Mouse (Mus musculus) embryonic facial prominence, embryonic 15.5 days (tissue): ENCODE measurements around the gene Bpgm. TPM values are rescaled to one million over a fixed set of nuclear protein-coding genes. Genes with fewer than 3 reads are reported as not detected.

Experiments used
- ATAC-seq: fragments of 200-750 bp; cut with Nextera tagmentation; 2 replicates; pipeline ENCODE4 v1.8.0; 2017; ENCODE audit warnings: low read depth, moderate TSS enrichment; ENCODE audit not compliant: insufficient number of reproducible peaks, low FRiP score, low TSS enrichment
- H3K27ac ChIP-seq: fragments of 300-500 bp; sonication (generic); replicated peaks from 2 replicates; pipeline ENCODE4 v1.5.1; 2015; ENCODE audit warnings: mild to moderate bottlenecking, inconsistent platforms
- H3K27me3 ChIP-seq: fragments of 300-500 bp; sonication (generic); 2 replicates; pipeline ENCODE4 v1.6.1; 2015; ENCODE audit warnings: inconsistent platforms
- H3K36me3 ChIP-seq: fragments of 300-500 bp; sonication (generic); 2 replicates; pipeline ENCODE4 v1.6.1; 2015; ENCODE audit warnings: mild to moderate bottlenecking, inconsistent platforms
- H3K4me1 ChIP-seq: fragments of 300-500 bp; sonication (generic); 2 replicates; pipeline ENCODE4 v1.6.1; 2015; ENCODE audit warnings: inconsistent platforms
- H3K4me2 ChIP-seq: fragments of 300-500 bp; sonication (generic); replicated peaks from 2 replicates; pipeline ENCODE4 v1.6.1; 2015; ENCODE audit warnings: mild to moderate bottlenecking, inconsistent platforms
- H3K4me3 ChIP-seq: fragments of 300-500 bp; sonication (generic); replicated peaks from 2 replicates; pipeline ENCODE4 v1.5.1; 2015; ENCODE audit warnings: mild to moderate bottlenecking, inconsistent platforms
- H3K9ac ChIP-seq: fragments of 300-500 bp; sonication (generic); 2 replicates; pipeline ENCODE4 v1.6.1; 2015; ENCODE audit warnings: inconsistent platforms
- H3K9me3 ChIP-seq: fragments of 300-500 bp; sonication (generic); replicated peaks from 2 replicates; pipeline ENCODE4 v1.6.1; 2016; ENCODE audit warnings: inconsistent platforms
- WGBS: fragments of 180-500 bp; shearing (Covaris S2); methylation state at CpG from one replicate; pipeline ENCODE4 v1.1.7; 2015; 5-methylcytosine and 5-hydroxymethylcytosine counted together
- polyA plus RNA-seq: library from polyadenylated mRNA; unstranded; fragments of >200 nt; fragmentation: Nextera tagmentation; extraction: Ambion mirVana; gene quantifications from 2 replicates; pipeline ENCODE4 v1.2.1, GENCODE M21; 2015

Gene Bpgm
- polyA plus RNA-seq, 1 experiment from 2014 or later = 42.4 TPM

DNA sequence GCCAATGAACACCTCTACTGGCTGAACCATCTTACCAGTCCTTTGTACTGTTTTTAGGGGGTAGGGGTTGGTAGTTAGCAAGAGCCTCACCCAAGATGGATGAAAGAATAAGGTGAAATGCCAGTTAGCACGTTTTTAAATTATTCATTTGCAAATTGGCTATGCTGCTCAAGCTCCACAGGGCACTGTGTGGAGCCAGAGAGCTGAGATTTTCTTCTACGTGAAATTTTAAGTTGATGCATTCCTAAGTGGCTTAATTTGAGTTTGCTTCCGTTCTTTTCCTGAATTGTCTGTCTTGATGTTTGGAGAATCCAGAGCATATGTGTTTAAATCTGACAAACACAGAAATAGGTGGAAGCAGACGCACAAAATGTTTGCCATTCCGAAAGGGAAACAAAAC lies 38.6 kb downstream of the Bpgm start:
- Histone ChIP-seq H3K4me1 (peaks cover 21% of the 10 kb centered on the region), H3K9me3 (no peaks in the 10 kb centered on the region), H3K9ac (no peak overlapping the region), H3K27ac (peak overlapping the region; percentile 56), H3K4me2 (0 out of 2 replicates have a peak overlapping the region, but pooled peaks have one; percentile 8), H3K36me3 (no peaks in the 10 kb centered on the region), H3K4me3 (no peak overlapping the region; the same call in 1 of the 2 replicates), H3K27me3 (no peaks in the 10 kb centered on the region)
- ATAC-seq = no peak
- WGBS = 16% methylated on average over 5 of the region's 5 CpGs

- 48% methylated on average over 10 of the region's 10 CpGs for WGBS
- no peak overlapping the region; the same call in 1 of the 2 replicates for H3K4me3 ChIP-seq
- H3K27ac ChIP-seq = peak overlapping the region; percentile 56
- H3K4me1 ChIP-seq = peaks cover 21% of the 10 kb centered on the region
- no peaks in the 10 kb centered on the region for H3K27me3 ChIP-seq
- ATAC-seq = peak; percentile 45
- no peaks in the 10 kb centered on the region for H3K36me3 ChIP-seq
- no peak overlapping the region for H3K9ac ChIP-seq
- H3K9me3 ChIP-seq = no peaks in the 10 kb centered on the region
- H3K4me2 ChIP-seq = 0 out of 2 replicates have a peak overlapping the region, but pooled peaks have one; percentile 8
These were observed 39.2 kb downstream of the Bpgm start for GRCm38 (mm10) chr6:34515098-34515782.

DNA sequence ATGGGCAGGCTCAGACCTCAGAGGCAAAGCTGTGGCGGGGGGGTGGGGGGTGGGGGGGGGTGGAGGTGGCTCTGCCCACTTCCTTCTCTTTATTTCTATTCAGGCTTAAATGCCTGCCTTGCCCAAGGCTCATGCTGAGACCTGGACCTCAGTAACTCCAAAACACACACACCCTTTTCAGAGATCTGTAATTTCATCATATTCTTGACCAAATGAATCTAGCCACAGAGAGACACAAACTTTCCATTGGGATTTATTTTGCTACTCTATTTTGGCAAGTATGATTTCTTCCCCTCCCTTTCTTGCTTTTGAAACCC lies 39.7 kb downstream of the Bpgm start:
- peak; percentile 49 for ATAC-seq
- Histone ChIP-seq H3K9ac (no peak overlapping the region), H3K4me1 (peaks cover 21% of the 10 kb centered on the region), H3K9me3 (no peaks in the 10 kb centered on the region), H3K4me2 (no peak overlapping the region), H3K27ac (peak overlapping the region; percentile 56), H3K27me3 (no peaks in the 10 kb centered on the region), H3K4me3 (no peak overlapping the region), H3K36me3 (no peaks in the 10 kb centered on the region)
- WGBS = 33% methylated on average over 1 of the region's 1 CpGs

- no peaks in the 10 kb centered on the region for H3K27me3 ChIP-seq
- no peak overlapping the region for H3K4me3 ChIP-seq
- 79% methylated on average over 5 of the region's 5 CpGs for WGBS
- H3K36me3 ChIP-seq = no peaks in the 10 kb centered on the region
- H3K9ac ChIP-seq = no peak overlapping the region
- no peak overlapping the region for H3K27ac ChIP-seq
- no peaks in the 10 kb centered on the region for H3K9me3 ChIP-seq
- no peak overlapping the region for H3K4me2 ChIP-seq
- H3K4me1 ChIP-seq = peaks cover 32% of the 10 kb centered on the region
- ATAC-seq = no peak
These were observed 41.7 kb downstream of the Bpgm start for GRCm38 (mm10) chr6:34517750-34518149.

DNA sequence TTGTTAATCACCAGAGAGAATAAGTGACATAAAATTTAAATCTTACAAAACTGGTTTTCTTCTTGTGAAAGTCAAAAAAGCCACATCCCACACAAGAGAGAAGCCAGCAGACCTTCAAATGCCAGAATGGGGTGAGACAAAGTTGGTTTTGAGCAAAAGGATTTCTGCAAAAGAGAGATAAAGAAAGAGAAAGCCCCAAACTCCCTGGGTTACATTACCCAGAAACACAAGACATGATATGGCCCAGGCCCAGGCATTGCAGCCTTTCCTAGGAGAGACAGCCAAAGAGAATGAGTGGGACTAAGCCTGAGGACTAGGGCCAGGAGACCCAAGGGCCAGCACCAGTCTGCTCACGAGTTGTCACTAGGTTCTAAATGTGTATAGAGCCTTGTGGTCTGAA lies 43.1 kb downstream of the Bpgm start:
- Histone ChIP-seq H3K27ac (no peak overlapping the region), H3K9me3 (no peaks in the 10 kb centered on the region), H3K4me3 (no peak overlapping the region), H3K36me3 (no peaks in the 10 kb centered on the region), H3K4me1 (peaks cover 32% of the 10 kb centered on the region), H3K9ac (no peak overlapping the region), H3K27me3 (no peaks in the 10 kb centered on the region), H3K4me2 (no peak overlapping the region)
- WGBS = 74% methylated on average over 1 of the region's 1 CpGs
- no peak for ATAC-seq

- ATAC-seq = peak; percentile 65; the same call in 1 of the 2 replicates
- no peaks in the 10 kb centered on the region for H3K27me3 ChIP-seq
- no peaks in the 10 kb centered on the region for H3K9me3 ChIP-seq
- H3K36me3 ChIP-seq = no peaks in the 10 kb centered on the region
- peak overlapping the region; percentile 52 for H3K27ac ChIP-seq
- 10% methylated on average over 2 of the region's 2 CpGs for WGBS
- H3K9ac ChIP-seq = no peak overlapping the region
- no peak overlapping the region for H3K4me2 ChIP-seq
- H3K4me3 ChIP-seq = no peak overlapping the region
- H3K4me1 ChIP-seq = peaks cover 22% of the 10 kb centered on the region
These were observed 44.5 kb downstream of the Bpgm start for GRCm38 (mm10) chr6:34520491-34520890.

- 12% methylated on average over 6 of the region's 6 CpGs for WGBS
- peaks cover 19% of the 10 kb centered on the region for H3K4me1 ChIP-seq
These were observed 44.9 kb downstream of the Bpgm start for GRCm38 (mm10) chr6:34520912-34521311.

GRCm38 (mm10) chr6:34523476-34523875 lies 47.5 kb downstream of the Bpgm start:
- H3K4me2 ChIP-seq = no peak overlapping the region
- no peaks in the 10 kb centered on the region for H3K9me3 ChIP-seq
- H3K27ac ChIP-seq = no peak overlapping the region
- no peak overlapping the region for H3K9ac ChIP-seq
- H3K36me3 ChIP-seq = no peaks in the 10 kb centered on the region
- 72% methylated on average over 5 of the region's 5 CpGs for WGBS
- H3K27me3 ChIP-seq = no peaks in the 10 kb centered on the region
- no peak overlapping the region for H3K4me3 ChIP-seq
- peaks cover 21% of the 10 kb centered on the region for H3K4me1 ChIP-seq
- ATAC-seq = no peak

More at GRCm38 (mm10) chr6:34520912-34521311, 44.9 kb downstream of the Bpgm start:
- 0 out of 2 replicates have a peak overlapping the region, but pooled peaks have one; percentile 8 for H3K4me2 ChIP-seq
- H3K4me3 ChIP-seq = no peak overlapping the region
- peak overlapping the region; percentile 71 for H3K27ac ChIP-seq
- no peaks in the 10 kb centered on the region for H3K27me3 ChIP-seq
- H3K36me3 ChIP-seq = no peaks in the 10 kb centered on the region
- no peak overlapping the region for H3K9ac ChIP-seq
- no peak for ATAC-seq
- H3K9me3 ChIP-seq = no peaks in the 10 kb centered on the region

GRCm38 (mm10) chr6:34525499-34525924 lies 49.5 kb downstream of the Bpgm start:
- Histone ChIP-seq H3K9me3 (no peaks in the 10 kb centered on the region), H3K27ac (no peak overlapping the region), H3K4me3 (no peak overlapping the region), H3K27me3 (no peaks in the 10 kb centered on the region), H3K36me3 (no peaks in the 10 kb centered on the region), H3K4me2 (no peak overlapping the region), H3K4me1 (peaks cover 18% of the 10 kb centered on the region), H3K9ac (no peak overlapping the region)
- no peak for ATAC-seq
- WGBS = 84% methylated on average over 1 of the region's 1 CpGs

DNA sequence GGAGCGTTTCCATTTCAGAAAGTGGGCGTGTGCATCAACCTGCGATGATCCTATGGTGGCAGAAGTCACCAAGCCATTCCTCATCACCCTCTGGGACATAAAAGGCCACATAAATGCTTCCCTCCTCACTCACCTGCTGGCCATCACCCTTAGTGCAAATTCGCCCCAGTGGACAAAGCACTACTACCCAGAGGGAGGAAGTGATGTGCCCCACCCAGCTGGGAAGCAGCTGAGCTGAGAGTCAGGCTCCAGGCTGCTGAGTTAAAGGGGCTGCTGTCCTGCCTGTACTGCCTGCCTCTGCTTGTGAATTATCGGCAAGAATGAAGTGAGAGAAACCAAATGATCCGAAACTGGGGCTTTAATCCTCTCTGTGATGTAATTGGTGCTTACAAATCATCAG lies 49.9 kb downstream of the Bpgm start:
- Histone ChIP-seq H3K27me3 (no peaks in the 10 kb centered on the region), H3K27ac (no peak overlapping the region)
- 74% methylated on average over 6 of the region's 6 CpGs for WGBS

DNA sequence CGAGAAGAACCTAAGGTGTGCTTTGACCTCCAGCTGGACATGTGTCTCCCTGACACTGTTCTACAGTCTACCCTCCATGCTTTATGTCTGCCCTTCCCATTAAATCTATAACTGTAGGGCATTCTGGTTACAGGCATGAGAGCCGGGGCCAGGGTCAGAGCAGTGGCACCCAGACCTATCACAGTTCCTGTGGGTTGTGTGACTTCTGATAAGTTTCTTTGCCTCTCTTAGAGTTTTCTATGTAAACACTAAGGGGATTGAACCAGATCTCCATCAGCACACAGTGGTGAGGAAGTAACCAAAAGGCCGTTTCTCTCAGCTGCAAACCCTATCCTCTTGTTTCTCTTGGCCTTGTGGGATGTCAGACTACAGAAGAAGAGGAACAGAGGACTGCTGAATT lies 50.4 kb downstream of the Bpgm start:
- H3K9ac ChIP-seq = no peak overlapping the region
- no peaks in the 10 kb centered on the region for H3K27me3 ChIP-seq
- H3K36me3 ChIP-seq = no peaks in the 10 kb centered on the region
- no peak overlapping the region for H3K4me3 ChIP-seq
- no peak for ATAC-seq
- 86% methylated on average over 3 of the region's 3 CpGs for WGBS
- no peak overlapping the region for H3K4me2 ChIP-seq
- H3K4me1 ChIP-seq = peaks cover 12% of the 10 kb centered on the region
- H3K27ac ChIP-seq = no peak overlapping the region
- H3K9me3 ChIP-seq = no peaks in the 10 kb centered on the region

More for the DNA sequence above, 49.9 kb downstream of the Bpgm start:
- no peaks in the 10 kb centered on the region for H3K9me3 ChIP-seq
- no peaks in the 10 kb centered on the region for H3K36me3 ChIP-seq
- H3K4me3 ChIP-seq = no peak overlapping the region
- H3K4me2 ChIP-seq = no peak overlapping the region
- H3K9ac ChIP-seq = no peak overlapping the region
- no peak for ATAC-seq
- peaks cover 17% of the 10 kb centered on the region for H3K4me1 ChIP-seq

DNA sequence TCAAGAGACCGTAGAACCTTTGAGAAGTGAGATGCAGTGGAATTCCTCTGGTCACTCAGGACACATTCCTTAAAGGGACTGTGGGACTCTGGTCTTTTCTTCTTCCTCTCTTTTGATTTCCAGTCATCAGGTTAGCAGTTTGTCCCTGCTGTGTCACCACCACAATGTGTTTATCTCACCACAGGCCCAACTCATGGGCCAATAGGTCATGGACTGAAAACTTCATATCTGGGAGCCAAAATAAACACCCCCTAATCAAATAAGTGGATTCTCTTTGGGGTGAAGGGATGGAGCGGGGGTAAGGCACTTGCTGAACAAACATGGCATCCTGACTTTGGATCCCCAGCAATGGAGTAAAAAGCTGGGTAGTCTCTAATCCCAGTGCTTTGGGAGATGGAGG lies 52.1 kb downstream of the Bpgm start:
- Histone ChIP-seq H3K36me3 (no peaks in the 10 kb centered on the region), H3K9me3 (no peaks in the 10 kb centered on the region), H3K4me2 (no peak overlapping the region), H3K27me3 (no peaks in the 10 kb centered on the region), H3K4me3 (no peak overlapping the region), H3K27ac (no peak overlapping the region), H3K4me1 (0 out of 2 replicates have a peak, but pooled peaks cover 7% of the 10 kb centered on the region), H3K9ac (no peak overlapping the region)
- 86% methylated on average over 2 of the region's 2 CpGs for WGBS
- no peak for ATAC-seq
